Mouse (Mus musculus): ENCODE data around the gene Rec8.

Gene Rec8

GRCm38 (mm10) chr14:55590748-55591330 is 27.0 kb upstream of the Rec8 start, which contains the start of gene Psme2:
TSS of gene Psme2 (minus strand) at chr14:55591113.
- in situ Hi-C loops (cut with MboI; ENCODE audit: unreplicated experiment in 2 of 2): no loop called here

DNA sequence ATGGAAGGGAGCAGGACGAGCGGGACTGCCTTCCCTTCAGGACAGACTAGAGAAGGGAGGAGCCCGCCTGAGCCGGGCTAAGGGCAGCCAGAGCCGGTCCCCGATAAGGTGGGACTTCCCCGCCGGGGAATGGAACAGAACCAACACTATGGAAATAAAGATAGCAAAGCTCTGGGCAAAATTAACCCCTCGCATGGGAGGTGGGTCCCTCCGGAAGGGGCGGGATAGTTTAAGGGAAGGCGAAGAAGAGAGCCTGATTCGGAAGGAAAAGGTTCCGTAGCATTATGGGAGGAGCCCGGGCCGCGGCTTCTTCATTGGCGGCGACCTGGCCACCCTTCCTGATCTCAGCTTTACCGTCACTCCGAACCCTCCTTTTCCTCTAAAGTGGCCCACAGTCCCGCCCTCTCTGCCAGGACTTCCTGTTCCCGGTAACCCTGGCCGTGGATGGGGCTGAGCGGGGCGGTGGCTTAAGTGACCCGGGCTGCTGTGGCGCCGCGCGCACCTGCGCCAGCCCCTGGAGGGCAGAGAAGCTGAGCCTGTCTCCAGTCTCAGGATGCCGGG is 26.4 kb upstream of the Rec8 start, which contains the start of gene Rnf31:
Gene Rnf31, plus strand, starts transcription at position 378 of the 561 bp plus-strand sequence.
- in situ Hi-C loops (cut with MboI; ENCODE audit: unreplicated experiment in 2 of 2): no loop called here

GRCm38 (mm10) chr14:55592226-55592625 is 25.6 kb upstream of the Rec8 start:
- in situ Hi-C loops (cut with MboI; ENCODE audit: unreplicated experiment in 2 of 2): no loop called here

DNA sequence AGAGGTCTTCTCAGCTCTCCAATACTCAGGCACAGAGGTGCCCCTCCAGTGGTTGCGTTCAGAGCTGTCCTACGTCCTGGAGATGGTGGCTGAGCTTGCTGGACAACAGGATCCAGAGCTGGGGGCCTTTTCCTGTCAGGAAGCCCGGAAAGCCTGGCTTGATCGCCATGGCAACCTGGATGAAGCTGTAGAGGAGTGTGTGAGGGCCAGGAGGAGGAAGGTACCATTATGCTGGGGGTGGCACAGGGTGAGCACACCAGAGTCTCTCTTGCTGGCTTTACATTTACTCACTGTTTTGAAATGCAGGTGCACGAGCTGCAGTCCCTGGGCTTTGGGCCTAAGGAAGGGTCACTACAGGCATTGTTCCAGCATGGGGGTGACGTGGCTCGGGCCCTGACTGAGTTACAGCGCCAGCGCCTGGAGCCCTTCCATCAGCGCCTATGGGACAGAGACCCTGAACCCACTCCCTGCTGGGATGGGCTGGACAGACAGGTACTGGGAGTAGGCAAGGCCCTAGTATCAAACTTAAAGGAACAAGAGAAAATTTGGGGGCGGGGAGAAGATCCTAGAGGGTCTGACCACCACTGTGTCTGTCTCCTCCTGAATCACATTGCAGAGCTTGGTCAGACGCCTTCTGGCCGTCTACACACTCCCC is 21.7 kb upstream of the Rec8 start:
- in situ Hi-C loops (cut with MboI; ENCODE audit: unreplicated experiment in 2 of 2): no loop called here

DNA sequence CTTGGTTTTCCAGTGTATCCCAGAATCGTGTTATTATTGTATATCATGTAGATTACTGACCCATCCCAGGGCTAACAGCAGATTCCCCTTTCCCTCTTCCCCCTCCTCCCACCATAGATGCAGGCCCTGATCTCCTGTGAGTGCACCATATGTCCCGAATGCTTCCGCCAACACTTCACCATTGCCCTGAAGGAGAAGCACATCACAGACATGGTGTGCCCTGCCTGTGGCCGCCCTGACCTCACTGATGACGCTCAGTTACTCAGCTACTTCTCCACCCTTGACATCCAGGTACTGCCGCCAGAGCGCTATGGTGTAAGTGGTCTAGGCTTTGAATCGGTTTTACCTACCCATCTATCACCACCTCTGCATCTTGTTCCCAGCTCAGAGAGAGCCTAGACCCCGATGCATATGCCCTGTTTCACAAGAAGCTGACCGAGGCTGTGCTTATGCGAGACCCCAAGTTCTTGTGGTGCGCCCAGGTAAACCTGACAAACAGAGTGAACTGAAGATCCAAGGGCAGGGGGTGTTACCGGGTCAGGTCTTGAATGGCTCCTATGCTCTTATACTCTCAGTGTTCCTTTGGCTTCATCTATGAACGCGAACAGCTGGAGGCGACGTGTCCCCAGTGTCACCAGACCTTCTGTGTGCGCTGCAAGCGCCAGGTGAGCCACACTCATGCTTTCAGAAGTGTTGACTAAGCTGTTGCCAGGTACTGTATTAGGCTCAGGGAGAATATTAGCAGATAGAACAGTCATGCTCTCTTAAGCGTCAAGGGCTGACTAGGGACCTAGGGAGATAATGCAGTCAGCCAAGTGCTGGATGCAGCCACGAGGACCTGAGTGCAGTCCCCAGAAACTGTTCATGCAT is 19.1 kb upstream of the Rec8 start:
- in situ Hi-C loops (cut with MboI; ENCODE audit: unreplicated experiment in 2 of 2): no loop called here

- in situ Hi-C loops (cut with MboI; ENCODE audit: unreplicated experiment in 2 of 2): no loop called here
Observed at GRCm38 (mm10) chr14:55603271-55603632, 14.6 kb upstream of the Rec8 start, which contains the start of gene Irf9. TSS of gene Irf9 (plus strand) at chr14:55603571.

- in situ Hi-C loops (cut with MboI; ENCODE audit: unreplicated experiment in 2 of 2): no loop called here
Observed at GRCm38 (mm10) chr14:55603633-55604576, 13.9 kb upstream of the Rec8 start.

- in situ Hi-C loops (cut with MboI; ENCODE audit: unreplicated experiment in 2 of 2): no loop called here
Observed at GRCm38 (mm10) chr14:55604823-55605222, 13.0 kb upstream of the Rec8 start.

DNA sequence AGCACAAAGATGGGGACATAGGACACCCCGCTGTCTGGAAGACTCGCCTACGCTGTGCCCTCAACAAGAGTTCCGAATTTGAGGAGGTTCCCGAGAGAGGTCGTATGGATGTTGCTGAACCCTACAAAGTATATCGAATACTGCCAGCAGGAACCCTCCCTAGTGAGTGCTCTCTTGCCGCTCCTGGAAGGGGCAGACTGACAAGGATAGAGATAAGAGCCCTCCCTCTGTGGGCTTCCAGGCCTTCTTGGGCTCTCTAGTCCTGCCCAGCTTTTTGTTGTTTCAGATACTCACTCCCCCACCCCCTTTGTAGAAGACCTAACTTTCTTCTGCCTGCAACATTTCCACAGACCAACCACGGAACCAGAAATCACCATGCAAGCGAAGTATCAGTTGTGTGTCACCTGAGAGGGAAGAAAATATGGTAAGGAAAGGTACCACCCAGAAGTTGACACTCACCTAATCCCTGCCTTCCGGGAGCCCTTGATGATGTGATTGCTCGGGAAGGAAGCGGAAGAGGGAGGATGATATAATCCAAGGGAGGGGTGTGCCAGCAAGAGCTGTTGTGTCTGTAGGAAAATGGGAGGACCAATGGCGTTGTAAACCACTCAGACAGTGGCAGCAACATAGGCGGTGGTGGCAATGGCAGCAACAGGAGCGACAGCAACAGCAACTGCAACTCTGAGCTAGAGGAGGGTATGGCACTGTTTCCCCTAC is 11.9 kb upstream of the Rec8 start:
- in situ Hi-C loops (cut with MboI; ENCODE audit: unreplicated experiment in 2 of 2): no loop called here

DNA sequence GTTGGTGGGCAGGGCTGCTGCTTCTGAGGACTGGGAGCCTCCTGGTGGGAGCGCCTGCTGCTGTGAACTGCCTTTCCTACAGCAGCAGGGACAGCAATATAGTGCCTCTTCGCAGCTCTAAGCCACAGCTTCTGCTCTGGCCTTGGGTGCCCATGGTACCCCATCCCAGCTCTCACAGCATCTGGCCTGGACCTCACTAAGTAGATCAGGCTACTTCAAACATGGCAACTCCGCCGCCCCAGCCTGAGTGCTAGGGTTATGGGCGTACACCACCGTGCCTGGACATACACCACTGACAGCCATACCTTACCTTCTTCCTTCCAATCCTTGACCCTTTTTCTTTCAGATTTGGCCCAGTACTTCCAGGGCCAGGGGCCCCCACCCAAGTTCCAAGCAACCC is 9.5 kb upstream of the Rec8 start:
- in situ Hi-C loops (cut with MboI; ENCODE audit: unreplicated experiment in 2 of 2): no loop called here

DNA sequence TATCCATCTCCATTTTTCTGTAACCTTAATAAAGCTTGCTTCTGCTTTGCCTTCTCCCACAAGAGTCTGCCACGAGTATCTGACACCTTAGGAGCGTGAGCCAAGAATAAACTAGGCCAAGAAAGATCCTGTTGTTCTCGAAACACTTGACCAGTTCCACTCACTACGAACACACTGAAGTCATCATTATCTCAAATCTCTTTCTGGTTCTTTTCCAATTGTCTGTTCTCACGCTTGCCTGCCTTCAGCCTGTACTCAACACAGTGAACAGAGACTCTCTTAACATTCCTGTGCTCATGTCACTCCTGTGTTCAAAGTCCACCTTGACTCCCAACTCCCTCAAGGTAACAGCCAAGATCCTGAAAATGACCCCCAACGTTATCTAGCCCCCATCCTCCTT is 4.5 kb upstream of the Rec8 start:
- in situ Hi-C loops (cut with MboI; ENCODE audit: unreplicated experiment in 2 of 2): no loop called here

- in situ Hi-C loops (cut with MboI; ENCODE audit: unreplicated experiment in 2 of 2): no loop called here
Observed at GRCm38 (mm10) chr14:55614565-55615178, 3.2 kb upstream of the Rec8 start.

GRCm38 (mm10) chr14:55615876-55616275 is 2.0 kb upstream of the Rec8 start:
- in situ Hi-C loops (cut with MboI; ENCODE audit: unreplicated experiment in 2 of 2): no loop called here

- in situ Hi-C loops (cut with MboI; ENCODE audit: unreplicated experiment in 2 of 2): no loop called here
Observed at GRCm38 (mm10) chr14:55616844-55617243, 993 bp upstream of the Rec8 start.

DNA sequence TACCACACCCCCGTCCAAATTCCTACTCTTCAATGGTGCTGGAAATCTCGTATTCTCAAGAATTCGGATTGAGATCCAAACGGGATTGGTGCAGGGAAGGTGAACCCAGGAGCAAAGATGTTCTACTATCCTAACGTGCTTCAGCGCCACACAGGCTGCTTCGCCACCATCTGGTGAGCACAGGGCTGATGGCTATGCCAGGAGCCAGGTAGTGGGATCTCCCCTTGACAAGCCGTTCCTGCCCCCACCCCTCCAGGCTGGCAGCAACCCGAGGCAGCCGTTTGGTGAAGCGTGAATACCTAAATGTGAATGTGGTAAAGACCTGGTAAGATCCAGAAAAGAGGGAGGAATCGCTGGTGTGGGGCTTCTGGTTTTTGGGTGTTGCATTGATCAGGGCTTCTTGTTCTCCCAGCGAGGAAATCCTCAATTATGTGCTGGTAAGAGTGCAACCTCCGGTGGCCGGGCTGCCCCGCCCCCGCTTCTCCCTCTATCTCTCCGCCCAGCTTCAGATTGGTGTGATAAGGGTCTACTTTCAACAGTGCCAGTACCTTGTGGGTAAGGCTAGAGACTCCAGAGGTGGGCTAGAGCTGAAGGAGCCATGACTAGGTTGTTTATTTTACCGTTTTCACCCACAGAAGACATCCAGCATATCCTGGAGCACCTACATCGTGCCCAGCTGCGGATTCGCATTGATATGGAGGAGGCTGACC is 804 bp downstream of the Rec8 start:
- in situ Hi-C loops (cut with MboI; ENCODE audit: unreplicated experiment in 2 of 2): no loop called here

DNA sequence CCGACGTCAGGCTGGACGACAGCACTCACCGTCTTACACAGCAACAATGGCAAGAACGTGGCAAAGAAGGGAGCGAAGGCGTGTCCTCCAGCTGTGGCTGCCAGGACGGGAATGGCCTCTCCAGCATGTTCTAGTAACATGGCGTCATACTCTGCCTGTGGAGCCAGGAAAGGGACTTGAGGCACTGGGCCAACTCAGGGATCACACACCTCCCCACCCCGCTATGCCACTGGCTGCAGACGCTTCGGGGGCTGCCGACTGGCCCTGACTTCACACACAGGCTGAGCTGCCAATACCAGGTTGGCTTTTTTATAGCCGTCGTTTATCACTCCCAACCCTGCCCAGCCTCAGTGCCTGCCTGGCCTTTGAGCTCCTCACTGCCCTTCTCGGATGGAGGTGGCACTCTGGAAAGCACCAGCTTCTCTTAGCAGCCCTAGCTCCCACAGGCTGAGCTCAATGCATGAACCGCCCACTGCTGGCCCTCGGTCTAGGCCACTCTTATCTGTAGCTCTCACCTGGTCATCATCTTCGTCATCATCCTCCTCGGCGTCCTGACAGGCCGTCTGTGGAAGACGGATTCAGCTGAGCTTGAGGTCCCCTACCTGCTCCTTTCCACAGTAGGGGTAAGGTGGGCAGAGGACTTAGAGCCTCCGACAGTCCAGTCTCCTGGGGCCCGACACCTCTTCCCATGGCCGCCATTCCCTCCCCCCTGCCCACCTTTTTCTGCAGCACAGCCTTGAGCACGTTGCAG is 10.4 kb downstream of the Rec8 start:
- in situ Hi-C loops (cut with MboI; ENCODE audit: unreplicated experiment in 2 of 2): loop anchor here (5.0 kb wide), 1 partner anchor 124 kb away; no protein-coding TSS in a partner anchor

DNA sequence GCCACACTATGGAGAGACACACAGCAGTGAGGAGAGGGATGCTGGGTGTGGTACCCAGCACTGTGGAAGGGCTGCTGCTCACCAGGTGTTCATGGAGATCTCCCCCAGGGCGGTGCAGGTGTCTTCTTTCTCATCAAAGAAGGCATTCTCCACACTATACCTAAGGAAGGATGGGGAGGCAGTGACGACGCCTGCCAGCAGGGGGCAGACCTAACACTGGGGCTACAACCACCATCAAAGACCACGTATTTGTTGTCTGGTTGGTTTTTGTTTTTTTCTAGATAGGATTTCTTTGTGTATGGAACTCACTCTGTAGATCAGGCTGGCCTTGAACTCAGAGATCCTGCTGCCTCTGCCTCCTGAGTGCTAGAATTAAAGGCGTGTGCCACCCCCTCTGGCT is 11.5 kb downstream of the Rec8 start:
- in situ Hi-C loops (cut with MboI; ENCODE audit: unreplicated experiment in 2 of 2): loop anchor here (5.0 kb wide), 1 partner anchor 123 kb away; no protein-coding TSS in a partner anchor

Data from v-Abl transformed pro-B cells (cell line).